8 mouse cellular contexts compared by ENCODE assay signal in genomic region chr8:92827243-92828034, GRCm38 (mm10). TPM values are rescaled to one million over a fixed set of nuclear protein-coding genes. Genes with fewer than 3 reads are reported as not detected.
A peak's percentile ranks its signal among the peaks of the same experiment; 100 is the strongest.
DNase-seq lines count a peak whose midpoint lies in the region; ATAC-seq and TF ChIP-seq lines count a peak whose summit lies in the region.

Gene Mmp2, plus strand, starts transcription at chr8:92827291.

- H3K27me3 ChIP-seq in forebrain, embryonic 11.5 days (ENCODE audit: control insufficient read depth, insufficient read depth, low read length), result 0 out of 2 replicates have a peak, but pooled peaks cover 3% of the 10 kb centered on the region
- no peaks in the 10 kb centered on the region for H3K27me3 ChIP-seq in limb, embryonic 14.5 days (ENCODE audit: control insufficient read depth, insufficient read depth, low read length)
- H3K27me3 ChIP-seq in midbrain, embryonic 15.5 days (replicated peaks), result no peaks in the 10 kb centered on the region; the same call in 1 of the 2 replicates

- peak within 1 kb of the TSS; percentile 66 for H3K9ac ChIP-seq in forebrain, embryonic 11.5 days (ENCODE audit: low read length)
- H3K9ac ChIP-seq in limb, embryonic 14.5 days (ENCODE audit: low read depth, low read length, severe bottlenecking), result peak within 1 kb of the TSS; percentile 88
- peak within 1 kb of the TSS; percentile 49 for H3K9ac ChIP-seq in midbrain, embryonic 15.5 days

- ATAC-seq in forebrain, embryonic 11.5 days (replicated peaks; ENCODE audit: low FRiP score), result 0 out of 2 replicates have a peak, but pooled peaks have one; percentile 46
- peak; percentile 85 for ATAC-seq in limb, embryonic 14.5 days (ENCODE audit: low FRiP score, low read depth)
- ATAC-seq in midbrain, embryonic 15.5 days (replicated peaks), result 0 out of 2 replicates have a peak, but pooled peaks have one; percentile 37

- DNase-seq in kidney, adult 18-20 months, result peak; percentile 19
- no peak for DNase-seq in kidney, adult 11 months
- peak; percentile 68 for DNase-seq in forebrain, embryonic 11.5 days (ENCODE audit: low spot score)
- peak; percentile 80 for DNase-seq in heart, postnatal 10 days
- peak; percentile 69 for DNase-seq in limb, embryonic 14.5 days (ENCODE audit: low spot score)
- DNase-seq in frontal cortex, postnatal 25 days (ENCODE audit: low spot score in 2 of 2), result no peak
- DNase-seq in spleen, adult 12 weeks (ENCODE audit: low spot score), result no peak

- H3K4me3 ChIP-seq in forebrain, embryonic 11.5 days (ENCODE audit: low read depth, low read length), result peak within 1 kb of the TSS; percentile 38
- peak within 1 kb of the TSS; percentile 67 for H3K4me3 ChIP-seq in limb, embryonic 14.5 days (replicated peaks; ENCODE audit: low read length)
- H3K4me3 ChIP-seq in midbrain, embryonic 15.5 days, result peak within 1 kb of the TSS; percentile 41

- intact Hi-C loops in heart, postnatal 10 days (cut with DNase I), result no loop called here

- TF ChIP-seq POLR2A in limb, embryonic 14.5 days (IDR thresholded peaks at IDR 0.05; ENCODE audit: borderline replicate concordance, extremely low read depth, insufficient read depth, insufficient read length), result peak; percentile 61; the same call in 1 of the 2 replicates

- no peaks in the 10 kb centered on the region for H3K9me3 ChIP-seq in forebrain, embryonic 11.5 days (ENCODE audit: control insufficient read depth, low read length)
- no peaks in the 10 kb centered on the region for H3K9me3 ChIP-seq in limb, embryonic 14.5 days (ENCODE audit: control insufficient read depth, low read length)
- H3K9me3 ChIP-seq in midbrain, embryonic 15.5 days, result no peaks in the 10 kb centered on the region

- H3K4me2 ChIP-seq in forebrain, embryonic 11.5 days (ENCODE audit: low read depth, low read length, severe bottlenecking), result peak within 1 kb of the TSS; percentile 75
- peak within 1 kb of the TSS; percentile 69 for H3K4me2 ChIP-seq in limb, embryonic 14.5 days (replicated peaks; ENCODE audit: low read depth, low read length, severe bottlenecking)
- peak within 1 kb of the TSS; percentile 69 for H3K4me2 ChIP-seq in midbrain, embryonic 15.5 days

- H3K36me3 ChIP-seq in forebrain, embryonic 11.5 days (ENCODE audit: control insufficient read depth, insufficient read depth, low read length), result no peaks in the 10 kb centered on the region
- peaks cover 21% of the 10 kb centered on the region for H3K36me3 ChIP-seq in limb, embryonic 14.5 days (ENCODE audit: control insufficient read depth, insufficient read depth, low read length)
- no peaks in the 10 kb centered on the region for H3K36me3 ChIP-seq in midbrain, embryonic 15.5 days (replicated peaks)

- no peaks in the 10 kb centered on the region for H3K4me1 ChIP-seq in forebrain, embryonic 11.5 days (replicated peaks; ENCODE audit: control insufficient read depth, insufficient read depth, low read length)
- H3K4me1 ChIP-seq in limb, embryonic 14.5 days (ENCODE audit: control insufficient read depth, insufficient read depth, low read length), result peaks cover 18% of the 10 kb centered on the region
- H3K4me1 ChIP-seq in midbrain, embryonic 15.5 days, result peaks cover 15% of the 10 kb centered on the region

- no peak within 1 kb of the TSS for H3K27ac ChIP-seq in forebrain, embryonic 11.5 days (ENCODE audit: low read depth, low read length)
- H3K27ac ChIP-seq in limb, embryonic 14.5 days (replicated peaks; ENCODE audit: low read depth, low read length), result peak within 1 kb of the TSS; percentile 91
- H3K27ac ChIP-seq in midbrain, embryonic 15.5 days, result no peak within 1 kb of the TSS

- WGBS in forebrain, embryonic 11.5 days, result 1% methylated on average over 37 of the region's 37 CpGs
- WGBS in limb, embryonic 14.5 days, result under 1% methylated on average over 33 of the region's 37 CpGs
- WGBS in midbrain, embryonic 15.5 days, result 2% methylated on average over 37 of the region's 37 CpGs

RNA-seq across cellular contexts. Expression of gene Mmp2, which starts in this region (rescaled TPM):
- 40.4 and 43.9 TPM in 2 replicates for polyA plus RNA-seq in forebrain, embryonic 11.5 days (2014; fragmentation: Nextera tagmentation; extraction: Ambion mirVana)
- 100 to 1,000 TPM; 187 to 198 TPM for total RNA-seq in heart, postnatal 10 days (2021)
- 295 and 361 TPM in 2 replicates for polyA plus RNA-seq in limb, embryonic 14.5 days (2012; rRNA removed)
- polyA plus RNA-seq in limb, embryonic 14.5 days (2014; fragmentation: Nextera tagmentation; extraction: Ambion mirVana), result 338 and 372 TPM in 2 replicates
- 22.3 and 22.7 TPM in 2 replicates for polyA plus RNA-seq in midbrain, embryonic 15.5 days (2015; fragmentation: Nextera tagmentation; extraction: Ambion mirVana)

Comparison
In these comparisons a context has a peak if more than half of its experiments do, and no peak if none do; other contexts are left out.
1. DNase-seq: peak in kidney, adult 18-20 months (single experiment), forebrain, embryonic 11.5 days (single experiment), heart, postnatal 10 days (2 of 2) and limb, embryonic 14.5 days (single experiment); none in kidney, adult 11 months (single experiment), frontal cortex, postnatal 25 days (0 of 2) and spleen, adult 12 weeks (single experiment).
2. Peak in every context shown above with its lines, with median percentiles within 50 percentile points of each other: ATAC-seq, H3K4me2 ChIP-seq, H3K4me3 ChIP-seq and H3K9ac ChIP-seq.